Mouse (Mus musculus) heart, embryonic 16.5 days (tissue): ENCODE results near the gene Tmem209. TPM values are rescaled to one million over a fixed set of nuclear protein-coding genes. Genes with fewer than 3 reads are reported as not detected.
A peak's percentile ranks its signal among the peaks of the same experiment; 100 is the strongest.

Experiments
- ATAC-seq: fragments of 200-750 bp; cut with Nextera tagmentation; replicated peaks from 2 replicates; pipeline ENCODE4 v1.8.0; 2017; ENCODE audit warnings: moderate number of reproducible peaks; ENCODE audit not compliant: insufficient read depth, low FRiP score; ENCODE audit errors: extremely low read depth
- H3K27ac ChIP-seq: fragments of 300-500 bp; sonication (generic); 2 replicates; pipeline ENCODE4 v1.5.1; 2014; ENCODE audit warnings: mild to moderate bottlenecking, low read length, control low read depth, moderate library complexity
- H3K27me3 ChIP-seq: fragments of 300-500 bp; sonication (generic); 2 replicates; pipeline ENCODE4 v1.6.1; 2014; ENCODE audit warnings: low read length, mixed read lengths; ENCODE audit not compliant: control insufficient read depth, insufficient read depth
- H3K36me3 ChIP-seq: fragments of 300-500 bp; sonication (generic); 2 replicates; pipeline ENCODE4 v1.6.1; 2014; ENCODE audit not compliant: control insufficient read depth, insufficient read depth
- H3K4me1 ChIP-seq: fragments of 300-500 bp; sonication (generic); 2 replicates; pipeline ENCODE4 v1.6.1; 2014; ENCODE audit warnings: low read length, mixed read lengths; ENCODE audit not compliant: control insufficient read depth, insufficient read depth
- H3K4me2 ChIP-seq: fragments of 300-500 bp; sonication (generic); 2 replicates; pipeline ENCODE4 v1.6.1; 2014; ENCODE audit warnings: low read depth, mild to moderate bottlenecking, control low read depth, low read length
- H3K4me3 ChIP-seq: fragments of 300-500 bp; sonication (generic); 2 replicates; pipeline ENCODE4 v1.5.1; 2014; ENCODE audit warnings: mild to moderate bottlenecking, control low read depth, low read length
- H3K9ac ChIP-seq: fragments of 300-500 bp; sonication (generic); 2 replicates; pipeline ENCODE4 v1.6.1; 2014; ENCODE audit warnings: low read length, control low read depth
- H3K9me3 ChIP-seq: fragments of 300-500 bp; sonication (generic); replicated peaks from 2 replicates; pipeline ENCODE4 v1.6.1; 2016; ENCODE audit warnings: low read length; ENCODE audit not compliant: control insufficient read depth
- WGBS: fragments of 180-500 bp; shearing (Covaris S2); extraction: QIAGEN DNeasy Blood & Tissue Kit; methylation state at CpG from one replicate; pipeline ENCODE4 v1.1.7; 2014; 5-methylcytosine and 5-hydroxymethylcytosine counted together
- polyA plus RNA-seq: library from polyadenylated mRNA; unstranded; fragments of >200 nt; fragmentation: Nextera tagmentation; extraction: Ambion mirVana; gene quantifications from 2 replicates; pipeline ENCODE4 v1.2.1, GENCODE M21; 2015

Tmem209 gene
- polyA plus RNA-seq, 1 experiment from 2014 or later = 27.6 TPM

DNA sequence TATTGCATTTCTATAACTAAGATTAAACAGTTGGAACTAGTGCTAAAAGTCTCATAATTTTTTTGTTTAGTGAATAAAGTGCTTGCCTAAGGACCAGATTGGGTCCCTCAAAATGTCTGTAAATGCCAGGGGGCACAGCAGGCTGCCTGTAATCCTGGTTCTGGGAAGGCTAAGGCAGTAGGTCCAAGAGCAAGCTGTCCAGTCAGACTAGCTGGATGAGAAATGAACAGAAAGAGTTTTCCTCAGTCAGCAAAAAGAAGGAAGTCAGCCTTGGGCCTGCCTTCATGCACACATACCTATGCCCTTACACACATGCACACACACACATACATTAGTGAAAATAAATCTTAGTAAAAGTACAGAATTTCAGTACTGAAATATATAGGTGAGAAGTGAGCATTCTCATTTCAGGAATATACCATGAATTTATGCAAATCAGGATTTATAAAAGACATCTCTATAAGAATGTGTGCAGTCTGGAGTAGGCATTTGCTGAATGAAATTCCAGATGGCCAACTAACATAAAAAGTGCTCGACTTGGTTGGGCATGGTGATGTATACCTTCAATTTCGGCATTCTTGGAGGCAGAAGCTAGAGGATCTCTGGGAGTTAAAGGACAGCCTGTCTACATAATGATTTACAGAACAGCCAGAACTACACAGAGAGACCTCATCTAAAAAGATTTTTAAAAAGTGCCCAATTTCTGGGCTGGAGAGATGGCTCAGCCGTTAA, 77.0 kb downstream of the Tmem209 start:
- Histone ChIP-seq H3K4me1 (peaks cover 10% of the 10 kb centered on the region; the same call in 1 of the 2 replicates), H3K9ac (no peak overlapping the region), H3K36me3 (0 out of 2 replicates have a peak, but pooled peaks cover 3% of the 10 kb centered on the region), H3K27ac (peak overlapping the region; percentile 48), H3K9me3 (no peaks in the 10 kb centered on the region), H3K4me2 (no peak overlapping the region), H3K27me3 (no peaks in the 10 kb centered on the region), H3K4me3 (no peak overlapping the region)
- 38% methylated on average over 3 of the region's 3 CpGs for WGBS
- no peak for ATAC-seq

Other genes starting within 250 kb of the Tmem209 start
- gene Ube2h, start 205.2 kb downstream of the Tmem209 start, polyA plus RNA-seq = 43.3 and 45.9 TPM in 2 replicates
- gene Zc3hc1, start 118.8 kb downstream of the Tmem209 start, polyA plus RNA-seq = 38.7 and 40.5 TPM in 2 replicates
- 16.8 and 19.0 TPM in 2 replicates for gene Klhdc10, start 107.9 kb downstream of the Tmem209 start, polyA plus RNA-seq
- gene Ssmem1, start 66 bp upstream of the Tmem209 start, polyA plus RNA-seq = 0.12 TPM in 1 of 2 replicates, not detected in the other
- gene Cpa2, start 31.8 kb upstream of the Tmem209 start, polyA plus RNA-seq = 2.5 and 2.7 TPM in 2 replicates
- gene Cpa4, start 58.6 kb upstream of the Tmem209 start, polyA plus RNA-seq = 1.3 and 1.7 TPM in 2 replicates
- 0.55 and 0.59 TPM in 2 replicates for gene Cpa5, start 101.2 kb upstream of the Tmem209 start, polyA plus RNA-seq
- 6.5 and 7.2 TPM in 2 replicates for gene Cpa1, start 129.4 kb upstream of the Tmem209 start, polyA plus RNA-seq
- gene Cep41, start 184.0 kb upstream of the Tmem209 start, polyA plus RNA-seq = 9.3 and 10.5 TPM in 2 replicates
- 1,693 and 1,886 TPM in 2 replicates for gene Mest, start 213.8 kb upstream of the Tmem209 start, polyA plus RNA-seq